Mouse (Mus musculus): Measurements from ENCODE around the gene Rsrc2. TPM values are rescaled to one million over a fixed set of nuclear protein-coding genes. Genes with fewer than 3 reads are reported as not detected.

Gene Rsrc2
- total RNA-seq, 4 experiments from 2014 or later, result 66.7 to 90.2 (median 78.9) TPM

- DNase-seq (ENCODE audit: low spot score in 2 of 2), result no peak
These were observed 52.3 kb downstream of the Rsrc2 start for GRCm38 (mm10) chr5:123696961-123697360.

GRCm38 (mm10) chr5:123696244-123696643 is 53.0 kb downstream of the Rsrc2 start:
- no peak for DNase-seq (ENCODE audit: low spot score in 2 of 2)

GRCm38 (mm10) chr5:123694468-123694867 is 54.7 kb downstream of the Rsrc2 start:
- DNase-seq (ENCODE audit: low spot score in 2 of 2), result no peak

- DNase-seq (ENCODE audit: low spot score in 2 of 2), result peak; percentile 59
These were observed 64.7 kb downstream of the Rsrc2 start, which contains the start of gene Clip1 for GRCm38 (mm10) chr5:123684221-123685144. Gene Clip1 (minus strand): TSS chr5:123684618.

- DNase-seq (ENCODE audit: low spot score in 2 of 2), result peak in 1 of 2 experiments; percentile 52
These were observed 65.6 kb downstream of the Rsrc2 start for GRCm38 (mm10) chr5:123683377-123684220.

- no peak for DNase-seq (ENCODE audit: low spot score in 2 of 2)
These were observed 66.2 kb downstream of the Rsrc2 start for GRCm38 (mm10) chr5:123683043-123683376.

GRCm38 (mm10) chr5:123682372-123682771 is 66.8 kb downstream of the Rsrc2 start:
- no peak for DNase-seq (ENCODE audit: low spot score in 2 of 2)

- no peak for DNase-seq (ENCODE audit: low spot score in 2 of 2)
These were observed 69.5 kb downstream of the Rsrc2 start for GRCm38 (mm10) chr5:123679546-123680263.

- DNase-seq (ENCODE audit: low spot score in 2 of 2), result no peak
These were observed 70.1 kb downstream of the Rsrc2 start for GRCm38 (mm10) chr5:123679106-123679505.

Other genes with a start within 250 kb of the Rsrc2 start
- gene B3gnt4, start 239.0 kb downstream of the Rsrc2 start, total RNA-seq (2022), result 1 to 10 TPM; 1.1 to 1.6 (median 1.4) TPM
- 10 to 100 TPM; 29.5 to 32.5 (median 31.8) TPM for gene Diablo, start 225.2 kb downstream of the Rsrc2 start, total RNA-seq (2022)
- 1 to 10 TPM in 3 of 4 experiments, under 1 TPM in 1; 0.95 to 6.1 (median 5.2) TPM for gene Gm49027, start 223.9 kb downstream of the Rsrc2 start, total RNA-seq (2022)
- gene Vps33a, start 176.4 kb downstream of the Rsrc2 start, total RNA-seq (2022), result 100 to 1,000 TPM in 3 of 4 experiments, 10 to 100 TPM in 1; 91.1 to 105 (median 103) TPM
- 100 to 1,000 TPM; 113 to 125 (median 122) TPM for gene Clip1, start 64.8 kb downstream of the Rsrc2 start, total RNA-seq (2022)
- 10 to 100 TPM; 30.4 to 48.8 (median 44.5) TPM for gene Zcchc8, start 28.3 kb downstream of the Rsrc2 start, total RNA-seq (2022)
- 1 to 10 TPM in 1 of 4 experiments, under 1 TPM in 3; 0.48 to 1.4 (median 0.74) TPM for gene Kntc1, start 302 bp upstream of the Rsrc2 start, total RNA-seq (2022)
- 1 to 10 TPM in 2 of 4 experiments, under 1 TPM in 1, not detected in 1; 0.24 to 2.8 (median 1.3) TPM for gene Hcar2, start 116.1 kb upstream of the Rsrc2 start, total RNA-seq (2022)
- 1 to 10 TPM in 2 of 4 experiments, under 1 TPM in 2; 0.88 to 1.4 (median 1.1) TPM for gene Hcar1, start 130.6 kb upstream of the Rsrc2 start, total RNA-seq (2022)
- gene Denr, start 157.8 kb upstream of the Rsrc2 start, total RNA-seq (2022), result 10 to 100 TPM; 67.8 to 76.3 (median 73.0) TPM
- gene Gm43518, start 178.0 kb upstream of the Rsrc2 start, total RNA-seq (2022), result 1 to 10 TPM in 1 of 4 experiments, not detected in 3; 1.2 TPM
- gene Ccdc62, start 181.3 kb upstream of the Rsrc2 start, total RNA-seq (2022), result 1 to 10 TPM; 2.0 to 6.9 (median 5.4) TPM
- 10 to 100 TPM; 59.9 to 72.4 (median 63.5) TPM for gene Hip1r, start 224.2 kb upstream of the Rsrc2 start, total RNA-seq (2022)

All from left cerebral cortex, adult 8-10 months (tissue).